Mouse (Mus musculus): ENCODE results near the gene Nptxr.

- TF ChIP-seq CTCF (IDR thresholded peaks at IDR 0.05; ENCODE audit: insufficient read depth, low read depth, low read length) (no peak), POLR2A (IDR thresholded peaks at IDR 0.05; ENCODE audit: insufficient read depth, low read depth, low read length) (no peak)
These were observed 30.3 kb upstream of the Nptxr start for GRCm38 (mm10) chr15:79834881-79835260.

Measured in olfactory bulb, adult 2 months (tissue).